Mouse (Mus musculus) ES-Bruce4 (cell line): ENCODE data around the gene Fuz. TPM values are rescaled to one million over a fixed set of nuclear protein-coding genes. Genes with fewer than 3 reads are reported as not detected.
"Not testable (repeated sequence)": the region's sequence is repeated elsewhere in the genome, so short reads cannot be mapped to it uniquely, and the experiment has no call there.

ENCODE experiments used
- H3K27ac ChIP-seq: 2 replicates; pipeline ENCODE4 v1.5.1; 2012; ENCODE audit warnings: low read length, inconsistent platforms; ENCODE audit not compliant: insufficient read depth
- H3K27me3 ChIP-seq: 2 replicates; pipeline ENCODE4 v1.6.1; 2012; ENCODE audit warnings: mild to moderate bottlenecking, low read length, inconsistent platforms; ENCODE audit not compliant: control insufficient read depth, poor library complexity, insufficient read depth, severe bottlenecking
- H3K36me3 ChIP-seq: 2 replicates; pipeline ENCODE4 v1.6.1; 2012; ENCODE audit warnings: inconsistent platforms, mild to moderate bottlenecking, low read length, moderate library complexity; ENCODE audit not compliant: control insufficient read depth, poor library complexity, insufficient read depth, severe bottlenecking
- H3K4me1 ChIP-seq: one replicate; pipeline ENCODE4 v1.8.1; 2011; ENCODE audit warnings: low read length; ENCODE audit not compliant: control insufficient read depth, insufficient read depth
- H3K4me3 ChIP-seq: 2 replicates; pipeline ENCODE4 v1.5.1; 2011; ENCODE audit warnings: low read depth, mild to moderate bottlenecking, low read length
- H3K9ac ChIP-seq: 2 replicates; pipeline ENCODE4 v1.6.1; 2012; ENCODE audit warnings: low read depth, mild to moderate bottlenecking, inconsistent platforms; ENCODE audit not compliant: poor library complexity, severe bottlenecking
- H3K9me3 ChIP-seq: replicated peaks from 2 replicates; pipeline ENCODE4 v1.6.1; 2012; ENCODE audit warnings: mild to moderate bottlenecking, low read length, inconsistent platforms; ENCODE audit not compliant: control insufficient read depth, poor library complexity, insufficient read depth, severe bottlenecking
- CTCF ChIP-seq: IDR thresholded peaks from one replicate; pipeline ENCODE4 v1.8.1; 2011; ENCODE audit warnings: low read depth, low read length
- EP300 ChIP-seq: IDR thresholded peaks from 2 replicates; pipeline ENCODE4 v1.6.1; 2011; ENCODE audit warnings: low read depth, low read length; ENCODE audit not compliant: insufficient read depth
- POLR2A ChIP-seq: IDR thresholded peaks from one replicate; pipeline ENCODE4 v1.8.1; 2011; ENCODE audit warnings: low read length; ENCODE audit not compliant: insufficient read depth
- polyA plus RNA-seq: library from polyadenylated mRNA; stranded (reverse); fragments of >200 nt; gene quantifications from 2 replicates; pipeline ENCODE4 v1.2.4, GENCODE M21; 2011; ENCODE audit warnings: low read depth; ENCODE audit not compliant: missing spikeins, insufficient read depth, insufficient read length

Gene Fuz
- polyA plus RNA-seq, 1 experiment, result 15.5 TPM

- Histone ChIP-seq H3K9me3 (no peaks in the 10 kb centered on the region), H3K27ac (peak overlapping the region; percentile 53; the same call in 1 of the 2 replicates), H3K36me3 (peaks cover 4% of the 10 kb centered on the region; the same call in 1 of the 2 replicates), H3K9ac (peak overlapping the region; percentile 99), H3K27me3 (no peaks in the 10 kb centered on the region), H3K4me3 (peak overlapping the region; percentile 52), H3K4me1 (peaks cover 2% of the 10 kb centered on the region)
- no peak for TF ChIP-seq CTCF
- TF ChIP-seq POLR2A, result no peak
- no peak for TF ChIP-seq EP300
Observed at GRCm38 (mm10) chr7:44868919-44869696, 26.8 kb upstream of the Fuz start.

GRCm38 (mm10) chr7:44869697-44870528 is 26.0 kb upstream of the Fuz start, which contains the start of gene Ptov1:
Gene Ptov1 (minus strand): TSS chr7:44869788.
- Histone ChIP-seq H3K9me3 (no peaks in the 10 kb centered on the region), H3K4me1 (peaks cover 2% of the 10 kb centered on the region), H3K36me3 (no peaks in the 10 kb centered on the region; the same call in 1 of the 2 replicates), H3K27ac (peak within 1 kb of the TSS; percentile 53; the same call in 1 of the 2 replicates), H3K27me3 (no peaks in the 10 kb centered on the region), H3K9ac (peak within 1 kb of the TSS; percentile 99), H3K4me3 (peak within 1 kb of the TSS; percentile 53)
- peak; percentile 41; the same call in 1 of the 2 replicates for TF ChIP-seq EP300
- TF ChIP-seq CTCF, result no peak
- peak; percentile 32 for TF ChIP-seq POLR2A

GRCm38 (mm10) chr7:44870614-44871013 is 25.3 kb upstream of the Fuz start:
- TF ChIP-seq EP300 (no peak), CTCF (no peak), POLR2A (no peak)
- no peak overlapping the region for H3K4me3 ChIP-seq
- H3K4me1 ChIP-seq, result peaks cover 2% of the 10 kb centered on the region
- no peak overlapping the region for H3K27ac ChIP-seq
- H3K36me3 ChIP-seq, result no peaks in the 10 kb centered on the region
- H3K9ac ChIP-seq, result no peak overlapping the region
- H3K9me3 ChIP-seq, result no peaks in the 10 kb centered on the region
- H3K27me3 ChIP-seq, result no peaks in the 10 kb centered on the region

- Histone ChIP-seq H3K4me3 (no peak overlapping the region), H3K9me3 (no peaks in the 10 kb centered on the region), H3K36me3 (no peaks in the 10 kb centered on the region), H3K27me3 (no peaks in the 10 kb centered on the region), H3K4me1 (peaks cover 2% of the 10 kb centered on the region), H3K27ac (no peak overlapping the region), H3K9ac (no peak overlapping the region)
- no peak for TF ChIP-seq CTCF
- no peak for TF ChIP-seq EP300
- no peak for TF ChIP-seq POLR2A
Observed at GRCm38 (mm10) chr7:44871181-44871580, 24.7 kb upstream of the Fuz start.

GRCm38 (mm10) chr7:44871774-44872173 is 24.1 kb upstream of the Fuz start:
- H3K27me3 ChIP-seq, H3K4me1 ChIP-seq, H3K27ac ChIP-seq, H3K36me3 ChIP-seq, H3K9me3 ChIP-seq, H3K4me3 ChIP-seq, H3K9ac ChIP-seq: not testable (repeated sequence)

- Histone ChIP-seq H3K36me3 (peaks cover 18% of the 10 kb centered on the region; the same call in 1 of the 2 replicates), H3K4me3 (no peak overlapping the region), H3K27ac (no peak overlapping the region), H3K9me3 (no peaks in the 10 kb centered on the region), H3K27me3 (no peaks in the 10 kb centered on the region), H3K9ac (no peak overlapping the region), H3K4me1 (no peaks in the 10 kb centered on the region)
- no peak for TF ChIP-seq EP300
- TF ChIP-seq POLR2A, result no peak
- TF ChIP-seq CTCF, result no peak
Observed at GRCm38 (mm10) chr7:44877833-44878232, 18.0 kb upstream of the Fuz start.
